Mouse (Mus musculus): ENCODE measurements around the gene Pgs1. TPM values are rescaled to one million over a fixed set of nuclear protein-coding genes. Genes with fewer than 3 reads are reported as not detected.
A peak's percentile ranks its signal among the peaks of the same experiment; 100 is the strongest.

Gene Pgs1
- polyA plus RNA-seq, 1 experiment from 2014 or later = 120 TPM

- peak; percentile 93 for ATAC-seq
- in situ Hi-C loops (cut with MboI; ENCODE audit: low pct_unique_long_range_greater_than_20kb) = loop anchor here (25.0 kb wide), 1 partner anchor 837 kb away; the partner anchor contains the start of gene Sec14l1
- no peaks in the 10 kb centered on the region for H3K27me3 ChIP-seq
- ChIA-PET POLR2A (interaction anchor here (0.8 to 2.4 kb wide), 6 partner anchors 10 to 1676 kb away, joined by 3 to 8 read pairs (median 4); no protein-coding TSS in a partner anchor), CTCF (interaction anchor here (1.3 to 1.5 kb wide), 5 partner anchors 10 to 60 kb away, joined by 3 to 7 read pairs (median 4); no protein-coding TSS in a partner anchor)
- DNase-seq (ENCODE audit: low read depth, low spot score) = peak; percentile 85
- TF ChIP-seq CTCF (IDR thresholded peaks at IDR 0.05) = no peak
Measured at GRCm38 (mm10) chr11:117949392-117950091, 36.5 kb upstream of the Pgs1 start.

- H3K27me3 ChIP-seq = no peaks in the 10 kb centered on the region
- in situ Hi-C loops (cut with MboI; ENCODE audit: low pct_unique_long_range_greater_than_20kb) = loop anchor here (25.0 kb wide), 1 partner anchor 839 kb away; the partner anchor contains the start of gene Sec14l1
- TF ChIP-seq CTCF (IDR thresholded peaks at IDR 0.05) = no peak
- ChIA-PET CTCF (interaction anchor here (0.7 to 1.5 kb wide), 3 partner anchors 9 to 18 kb away, joined by 3 to 4 read pairs (median 4); no protein-coding TSS in a partner anchor), POLR2A (interaction anchor here (2.4 kb wide), 1 partner anchor 12 kb away, joined by 6 read pairs; no protein-coding TSS in a partner anchor)
- ATAC-seq (no peak), DNase-seq (ENCODE audit: low read depth, low spot score) (no peak)
Measured at GRCm38 (mm10) chr11:117951391-117951790, 34.7 kb upstream of the Pgs1 start.

GRCm38 (mm10) chr11:117952174-117952933 lies 33.7 kb upstream of the Pgs1 start:
- no peak for TF ChIP-seq CTCF (IDR thresholded peaks at IDR 0.05)
- no peak for DNase-seq (ENCODE audit: low read depth, low spot score)
- CTCF ChIA-PET = no interaction called here
- no peak for ATAC-seq
- in situ Hi-C loops (cut with MboI; ENCODE audit: low pct_unique_long_range_greater_than_20kb) = loop anchor here (25.0 kb wide), 1 partner anchor 840 kb away; the partner anchor contains the start of gene Sec14l1
- POLR2A ChIA-PET = interaction anchor here (1.2 kb wide), 1 partner anchor 16 kb away, joined by 3 read pairs; no protein-coding TSS in a partner anchor
- no peaks in the 10 kb centered on the region for H3K27me3 ChIP-seq

GRCm38 (mm10) chr11:117954094-117954493 lies 32.0 kb upstream of the Pgs1 start:
- DNase-seq (ENCODE audit: low read depth, low spot score) (no peak), ATAC-seq (no peak)

GRCm38 (mm10) chr11:117954819-117955218 lies 31.3 kb upstream of the Pgs1 start:
- H3K27me3 ChIP-seq = no peaks in the 10 kb centered on the region
- CTCF ChIA-PET = no interaction called here
- DNase-seq (ENCODE audit: low read depth, low spot score) = no peak
- TF ChIP-seq CTCF (IDR thresholded peaks at IDR 0.05) = no peak
- POLR2A ChIA-PET = no interaction called here
- ATAC-seq = no peak
- in situ Hi-C loops (cut with MboI; ENCODE audit: low pct_unique_long_range_greater_than_20kb) = loop anchor here (25.0 kb wide), 1 partner anchor 843 kb away; the partner anchor contains the start of gene Sec14l1

More at GRCm38 (mm10) chr11:117954094-117954493, 32.0 kb upstream of the Pgs1 start:
- no peaks in the 10 kb centered on the region for H3K27me3 ChIP-seq
- POLR2A ChIA-PET = no interaction called here
- no peak for TF ChIP-seq CTCF (IDR thresholded peaks at IDR 0.05)
- CTCF ChIA-PET = no interaction called here
- in situ Hi-C loops (cut with MboI; ENCODE audit: low pct_unique_long_range_greater_than_20kb) = loop anchor here (25.0 kb wide), 1 partner anchor 842 kb away; the partner anchor contains the start of gene Sec14l1

GRCm38 (mm10) chr11:117955621-117956020 lies 30.5 kb upstream of the Pgs1 start:
- in situ Hi-C loops (cut with MboI; ENCODE audit: low pct_unique_long_range_greater_than_20kb) = loop anchor here (25.0 kb wide), 1 partner anchor 843 kb away; the partner anchor contains the start of gene Sec14l1
- no peak for DNase-seq (ENCODE audit: low read depth, low spot score)
- H3K27me3 ChIP-seq = no peaks in the 10 kb centered on the region
- no peak for TF ChIP-seq CTCF (IDR thresholded peaks at IDR 0.05)
- POLR2A ChIA-PET = no interaction called here
- no peak for ATAC-seq
- CTCF ChIA-PET = no interaction called here

GRCm38 (mm10) chr11:117958197-117958596 lies 27.9 kb upstream of the Pgs1 start:
- DNase-seq (ENCODE audit: low read depth, low spot score) (no peak), ATAC-seq (no peak)
- ChIA-PET POLR2A (interaction anchor here (1.3 to 1.6 kb wide), 2 partner anchors 9 to 13 kb away, joined by 5 read pairs; no protein-coding TSS in a partner anchor), CTCF (interaction anchor here (1.3 to 1.5 kb wide), 3 partner anchors 12 to 25 kb away, joined by 3 to 4 read pairs (median 4); no protein-coding TSS in a partner anchor)
- in situ Hi-C loops (cut with MboI; ENCODE audit: low pct_unique_long_range_greater_than_20kb) = loop anchor here (25.0 kb wide), 1 partner anchor 846 kb away; the partner anchor contains the start of gene Sec14l1
- TF ChIP-seq CTCF (IDR thresholded peaks at IDR 0.05) = no peak
- H3K27me3 ChIP-seq = no peaks in the 10 kb centered on the region

GRCm38 (mm10) chr11:117959166-117959565 lies 26.9 kb upstream of the Pgs1 start:
- no peaks in the 10 kb centered on the region for H3K27me3 ChIP-seq
- in situ Hi-C loops (cut with MboI; ENCODE audit: low pct_unique_long_range_greater_than_20kb) = loop anchor here (25.0 kb wide), 1 partner anchor 847 kb away; the partner anchor contains the start of gene Sec14l1
- ChIA-PET POLR2A (interaction anchor here (1.3 to 1.5 kb wide), 2 partner anchors 8 to 9 kb away, joined by 5 to 8 read pairs; no protein-coding TSS in a partner anchor), CTCF (interaction anchor here (1.0 to 1.3 kb wide), 2 partner anchors 17 to 45 kb away, joined by 3 to 4 read pairs; no protein-coding TSS in a partner anchor)
- ATAC-seq = no peak
- no peak for DNase-seq (ENCODE audit: low read depth, low spot score)
- TF ChIP-seq CTCF (IDR thresholded peaks at IDR 0.05) = no peak

- H3K27me3 ChIP-seq = no peaks in the 10 kb centered on the region
- in situ Hi-C loops (cut with MboI; ENCODE audit: low pct_unique_long_range_greater_than_20kb) = loop anchor here (25.0 kb wide), 1 partner anchor 848 kb away; the partner anchor contains the start of gene Sec14l1
- ATAC-seq = no peak
- ChIA-PET CTCF (interaction anchor here (1.0 to 1.3 kb wide), 2 partner anchors 18 to 45 kb away, joined by 3 to 4 read pairs; no protein-coding TSS in a partner anchor), POLR2A (interaction anchor here (1.5 kb wide), 1 partner anchor 10 kb away, joined by 8 read pairs; no protein-coding TSS in a partner anchor)
- TF ChIP-seq CTCF (IDR thresholded peaks at IDR 0.05) = no peak
- DNase-seq (ENCODE audit: low read depth, low spot score) = no peak
Measured at GRCm38 (mm10) chr11:117959741-117960381, 26.2 kb upstream of the Pgs1 start.
